ENCODE assay signal across 8 mouse cellular contexts in genomic region chr1:106316641-106317304, GRCm38 (mm10).
DNase-seq lines count a peak whose midpoint lies in the region; ATAC-seq and TF ChIP-seq lines count a peak whose summit lies in the region.

No protein-coding gene starts in this region.

- peaks cover 0 to 20% of the 10 kb centered on the region in 2 experiments for H3K36me3 ChIP-seq in CH12.LX (replicated peaks in 1 of 2; ENCODE audit: control insufficient read depth in 1 of 2, insufficient read depth in 1 of 2, low read length in 1 of 2)
- H3K36me3 ChIP-seq in heart, embryonic 13.5 days: peaks cover 9% of the 10 kb centered on the region; the same call in 1 of the 2 replicates
- no peaks in the 10 kb centered on the region for H3K36me3 ChIP-seq in midbrain, postnatal 0 days (ENCODE audit: insufficient read depth, low read length)

- DNase-seq in 416B (ENCODE audit: low read depth) (peak; percentile 85), CH12.LX (ENCODE audit: extremely low read depth) (peak; percentile 77)
- DNase-seq in kidney, postnatal 36 days: peak; percentile 41 to 60
- no peak for DNase-seq in right cerebral cortex, postnatal 25 days
- no peak for DNase-seq in midbrain, postnatal 0 days (ENCODE audit: low spot score)
- DNase-seq in thymus, postnatal 4 days: no peak
- no peak for DNase-seq in layer of hippocampus, postnatal 14 days (ENCODE audit: low spot score in 2 of 2)

- dilution Hi-C loops in CH12.LX (cut with MboI; ENCODE audit: extremely low pct_ligation_motif_present, extremely low pct_unique_long_range_greater_than_20kb, low sequenced_read_pairs): no loop called here

- no peak overlapping the region for H3K4me3 ChIP-seq in CH12.LX (replicated peaks in 1 of 3; ENCODE audit: low read depth in 2 of 3, low read length in 2 of 3, poor library complexity in 1 of 3)
- H3K4me3 ChIP-seq in heart, embryonic 13.5 days: no peak overlapping the region
- no peak overlapping the region for H3K4me3 ChIP-seq in midbrain, postnatal 0 days (ENCODE audit: low read depth, low read length)

- WGBS in heart, embryonic 13.5 days: 57% methylated on average over 4 of the region's 4 CpGs
- 77% methylated on average over 4 of the region's 4 CpGs for WGBS in midbrain, postnatal 0 days

- peaks cover 16 to 77% of the 10 kb centered on the region in 2 experiments for H3K4me1 ChIP-seq in CH12.LX (ENCODE audit: control insufficient read depth in 1 of 2, insufficient read depth in 2 of 2)
- peaks cover 16% of the 10 kb centered on the region for H3K4me1 ChIP-seq in heart, embryonic 13.5 days
- no peaks in the 10 kb centered on the region for H3K4me1 ChIP-seq in midbrain, postnatal 0 days (ENCODE audit: insufficient read depth, low read length)

- H3K79me2 ChIP-seq in CH12.LX (replicated peaks; ENCODE audit: control insufficient read depth, extremely low read depth, insufficient read depth, poor library complexity, severe bottlenecking): 0 out of 2 replicates have a peak, but pooled peaks cover 5% of the 10 kb centered on the region

- no peak for TF ChIP-seq RAD21 in CH12.LX (IDR thresholded peaks at IDR 0.05; ENCODE audit: low read depth, low read length)

- H3K4me2 ChIP-seq in CH12.LX (ENCODE audit: insufficient read depth, low read depth, poor library complexity, severe bottlenecking): peak overlapping the region; percentile 75; the same call in 1 of the 2 replicates
- no peak overlapping the region for H3K4me2 ChIP-seq in heart, embryonic 13.5 days
- H3K4me2 ChIP-seq in midbrain, postnatal 0 days (ENCODE audit: low read depth, low read length, poor library complexity, severe bottlenecking): no peak overlapping the region

- TF ChIP-seq POLR2A in CH12.LX (IDR thresholded peaks at IDR 0.05; ENCODE audit: low read depth, low read length): no peak

- peak; percentile 86 for TF ChIP-seq EP300 in CH12.LX (IDR thresholded peaks at IDR 0.05; ENCODE audit: low read length)

- in situ Hi-C loops in CH12.LX (cut with MboI; ENCODE audit: low pct_ligation_motif_present, low pct_unique_long_range_greater_than_20kb, low sequenced_read_pairs): no loop called here

- H3K27ac ChIP-seq in CH12.LX (ENCODE audit: insufficient read depth, low read depth): peak overlapping the region; percentile 26; the same call in 1 of the 2 replicates
- H3K27ac ChIP-seq in heart, embryonic 13.5 days (replicated peaks): peak overlapping the region; percentile 46
- H3K27ac ChIP-seq in midbrain, postnatal 0 days (ENCODE audit: low read depth, low read length): no peak overlapping the region

- H3K9me3 ChIP-seq in CH12.LX (replicated peaks; ENCODE audit: low read length): no peaks in the 10 kb centered on the region
- H3K9me3 ChIP-seq in heart, embryonic 13.5 days: no peaks in the 10 kb centered on the region
- no peaks in the 10 kb centered on the region for H3K9me3 ChIP-seq in midbrain, postnatal 0 days (ENCODE audit: low read length)

- H3K27me3 ChIP-seq in CH12.LX (replicated peaks): no peaks in the 10 kb centered on the region
- H3K27me3 ChIP-seq in heart, embryonic 13.5 days (replicated peaks): no peaks in the 10 kb centered on the region
- H3K27me3 ChIP-seq in midbrain, postnatal 0 days (ENCODE audit: insufficient read depth, low read length): no peaks in the 10 kb centered on the region

- TF ChIP-seq CTCF in CH12.LX (conservative IDR thresholded peaks at IDR 0.05 in 1 of 2, IDR thresholded peaks at IDR 0.05 in 1 of 2; ENCODE audit: low read depth in 2 of 2, low read length in 2 of 2): no peak
- TF ChIP-seq CTCF in midbrain, postnatal 0 days (IDR thresholded peaks at IDR 0.05): no peak

- ATAC-seq in heart, embryonic 13.5 days (ENCODE audit: extremely low read depth, insufficient number of reproducible peaks, low FRiP score, low TSS enrichment): no peak
- no peak for ATAC-seq in midbrain, postnatal 0 days (ENCODE audit: low FRiP score)

- no peak overlapping the region for H3K9ac ChIP-seq in CH12.LX (ENCODE audit: insufficient read depth, low read depth)
- no peak overlapping the region for H3K9ac ChIP-seq in heart, embryonic 13.5 days
- H3K9ac ChIP-seq in midbrain, postnatal 0 days (replicated peaks; ENCODE audit: low read length, poor library complexity, severe bottlenecking): no peak overlapping the region

TF ChIP-seq in CH12.LX, 34 proteins besides CTCF, POLR2A, EP300 and RAD21:
- TF ChIP-seq JUN (IDR thresholded peaks at IDR 0.05; ENCODE audit: insufficient read depth, low read depth, low read length) (peak; percentile 22; the same call in 1 of the 2 replicates), ELF1 (IDR thresholded peaks at IDR 0.05; ENCODE audit: low read depth, low read length) (no peak), ETS1 (conservative IDR thresholded peaks at IDR 0.05; ENCODE audit: low read depth, low read length) (peak; percentile 66), KAT2A (IDR thresholded peaks at IDR 0.05; ENCODE audit: insufficient replicate concordance, low read length) (no peak), RCOR1 (conservative IDR thresholded peaks at IDR 0.05; ENCODE audit: low read depth, low read length) (no peak), USF2 (conservative IDR thresholded peaks at IDR 0.05; ENCODE audit: low read depth, low read length) (no peak), TBP (conservative IDR thresholded peaks at IDR 0.05; ENCODE audit: low read depth, low read length) (no peak), IRF4 (IDR thresholded peaks at IDR 0.05; ENCODE audit: low read depth, low read length) (peak; percentile 76), MYC (IDR thresholded peaks at IDR 0.05; ENCODE audit: low read depth, low read length) (no peak), JUND (conservative IDR thresholded peaks at IDR 0.05; ENCODE audit: low read depth, low read length) (no peak), ZC3H11A (IDR thresholded peaks at IDR 0.05; ENCODE audit: low read depth, low read length) (no peak), MXI1 (IDR thresholded peaks at IDR 0.05; ENCODE audit: low read depth, low read length) (no peak), ZNF384 (IDR thresholded peaks at IDR 0.05; ENCODE audit: low read depth, low read length) (peak; percentile 34), CHD1 (IDR thresholded peaks at IDR 0.05; ENCODE audit: low read depth, low read length) (no peak), ZKSCAN1 (IDR thresholded peaks at IDR 0.05; ENCODE audit: borderline replicate concordance, low read depth, low read length) (no peak), NRF1 (IDR thresholded peaks at IDR 0.05; ENCODE audit: low read depth, low read length) (no peak), BHLHE40 (IDR thresholded peaks at IDR 0.05; ENCODE audit: low read depth, low read length) (peak; percentile 69), MAFK (IDR thresholded peaks at IDR 0.05; ENCODE audit: insufficient replicate concordance, low read length) (peak; percentile 69; the same call in 1 of the 2 replicates), SIN3A (IDR thresholded peaks at IDR 0.05; ENCODE audit: low read length) (no peak), CHD2 (IDR thresholded peaks at IDR 0.05; ENCODE audit: low read length) (no peak), TCF12 (IDR thresholded peaks at IDR 0.05; ENCODE audit: low read depth, low read length) (peak; percentile 49; the same call in 1 of the 2 replicates), MAZ (IDR thresholded peaks at IDR 0.05; ENCODE audit: low read depth, low read length) (no peak), MEF2A (IDR thresholded peaks at IDR 0.05; ENCODE audit: borderline replicate concordance, low read depth, low read length) (peak; percentile 62; the same call in 1 of the 2 replicates), E2F4 (IDR thresholded peaks at IDR 0.05; ENCODE audit: insufficient replicate concordance, low read depth, low read length) (no peak), UBTF (IDR thresholded peaks at IDR 0.05; ENCODE audit: low read depth, low read length) (no peak), NELFE (IDR thresholded peaks at IDR 0.05; ENCODE audit: low read depth, low read length) (no peak)
TF ChIP-seq in CH12.LX: peak in this region for 8.

Comparison
In these comparisons a context has a peak if more than half of its experiments do, and no peak if none do; other contexts are left out.
1. DNase-seq: peak in 416B (single experiment), CH12.LX (single experiment) and kidney, postnatal 36 days (2 of 2); none in right cerebral cortex, postnatal 25 days (single experiment), midbrain, postnatal 0 days (single experiment), thymus, postnatal 4 days (single experiment) and layer of hippocampus, postnatal 14 days (0 of 2).